Mouse (Mus musculus) cortical plate, adult 2 months (tissue): Measurements from ENCODE around the gene Slc39a3. TPM values are rescaled to one million over a fixed set of nuclear protein-coding genes. Genes with fewer than 3 reads are reported as not detected.
"Not testable (repeated sequence)": the region's sequence is repeated elsewhere in the genome, so short reads cannot be mapped to it uniquely, and the experiment has no call there.

Source experiments
- H3K27ac ChIP-seq: fragments of 200-500 bp; 2 replicates; pipeline ENCODE4 v1.5.1; 2012; ENCODE audit warnings: low read length, control low read depth, inconsistent platforms; ENCODE audit not compliant: insufficient read depth
- H3K4me1 ChIP-seq: fragments of 200-500 bp; 2 replicates; pipeline ENCODE4 v1.6.1; 2011; ENCODE audit warnings: low read length; ENCODE audit not compliant: control insufficient read depth, insufficient read depth
- H3K4me3 ChIP-seq: fragments of 200-500 bp; 2 replicates; pipeline ENCODE4 v1.5.1; 2011; ENCODE audit warnings: mild to moderate bottlenecking, low read length, control low read depth; ENCODE audit not compliant: insufficient read depth
- CTCF ChIP-seq: fragments of 200-500 bp; IDR thresholded peaks from 2 replicates; pipeline ENCODE4 v1.5.1; 2011; ENCODE audit warnings: mild to moderate bottlenecking, control low read depth, low read length; ENCODE audit not compliant: insufficient read depth; ENCODE audit errors: extremely low read depth
- POLR2A ChIP-seq: fragments of 200-500 bp; IDR thresholded peaks from 2 replicates; pipeline ENCODE4 v1.6.1; 2011; ENCODE audit warnings: mild to moderate bottlenecking, low read length, control low read depth; ENCODE audit not compliant: insufficient read depth; ENCODE audit errors: extremely low read depth
- polyA plus RNA-seq: library from polyadenylated mRNA; depleted of rRNA; stranded (reverse); fragments of >200 nt; gene quantifications from 2 replicates; pipeline ENCODE4 v1.2.3, GENCODE M21; 2012; rRNA removed

Gene Slc39a3
- 72.8 and 73.0 TPM in 2 replicates for polyA plus RNA-seq

- TF ChIP-seq CTCF (no peak), POLR2A (no peak; the same call in 1 of the 2 replicates)
- Histone ChIP-seq H3K27ac (no peak within 1 kb of the TSS), H3K4me3 (peak within 1 kb of the TSS; percentile 66), H3K4me1 (peaks cover 4% of the 10 kb centered on the region; the same call in 1 of the 2 replicates)
These were observed at the start of gene Slc39a3 for GRCm38 (mm10) chr10:81036988-81037580. Gene Slc39a3, minus strand, starts transcription at chr10:81037426.

GRCm38 (mm10) chr10:81087021-81087420 is 49.8 kb upstream of the Slc39a3 start:
- Histone ChIP-seq H3K4me3 (no peak overlapping the region), H3K4me1 (no peaks in the 10 kb centered on the region), H3K27ac (no peak overlapping the region)
- TF ChIP-seq POLR2A (no peak), CTCF (no peak)

GRCm38 (mm10) chr10:81082168-81082960 is 45.1 kb upstream of the Slc39a3 start:
- no peak overlapping the region for H3K4me3 ChIP-seq
- H3K4me1 ChIP-seq: no peaks in the 10 kb centered on the region
- no peak overlapping the region for H3K27ac ChIP-seq
- peak; percentile 82 for TF ChIP-seq CTCF
- TF ChIP-seq POLR2A: no peak

- TF ChIP-seq CTCF (no peak), POLR2A (no peak)
- Histone ChIP-seq H3K4me1 (no peaks in the 10 kb centered on the region), H3K4me3 (no peak overlapping the region), H3K27ac (no peak overlapping the region)
These were observed 42.9 kb upstream of the Slc39a3 start for GRCm38 (mm10) chr10:81080008-81080655.

GRCm38 (mm10) chr10:81077916-81078315 is 40.7 kb upstream of the Slc39a3 start:
- H3K4me3 ChIP-seq: no peak overlapping the region
- TF ChIP-seq POLR2A: no peak
- TF ChIP-seq CTCF: no peak
- no peaks in the 10 kb centered on the region for H3K4me1 ChIP-seq
- H3K27ac ChIP-seq: no peak overlapping the region

GRCm38 (mm10) chr10:81076356-81076755 is 39.1 kb upstream of the Slc39a3 start:
- Histone ChIP-seq H3K4me3 (no peak overlapping the region), H3K27ac (no peak overlapping the region), H3K4me1 (no peaks in the 10 kb centered on the region)
- TF ChIP-seq CTCF: no peak

- TF ChIP-seq CTCF: no peak
- TF ChIP-seq POLR2A: no peak
- H3K4me3 ChIP-seq: no peak overlapping the region
- no peak overlapping the region for H3K27ac ChIP-seq
- H3K4me1 ChIP-seq: peaks cover under 1% of the 10 kb centered on the region; the same call in 1 of the 2 replicates
These were observed 38.5 kb upstream of the Slc39a3 start for GRCm38 (mm10) chr10:81075734-81076133.

GRCm38 (mm10) chr10:81073464-81073863 is 36.2 kb upstream of the Slc39a3 start:
- H3K4me1 ChIP-seq: peaks cover 3% of the 10 kb centered on the region; the same call in 1 of the 2 replicates

GRCm38 (mm10) chr10:81072290-81072689 is 35.1 kb upstream of the Slc39a3 start:
- H3K4me3 ChIP-seq: no peak overlapping the region
- TF ChIP-seq CTCF (no peak), POLR2A (no peak)

More at GRCm38 (mm10) chr10:81073464-81073863, 36.2 kb upstream of the Slc39a3 start:
- TF ChIP-seq POLR2A (no peak), CTCF (peak; percentile 29; the same call in 1 of the 2 replicates)
- Histone ChIP-seq H3K27ac (no peak overlapping the region), H3K4me3 (no peak overlapping the region)

GRCm38 (mm10) chr10:81069836-81070235 is 32.6 kb upstream of the Slc39a3 start, which contains the start of gene Thop1:
Gene Thop1, plus strand, starts transcription at chr10:81070035.
- no peak within 1 kb of the TSS for H3K27ac ChIP-seq
- H3K4me1 ChIP-seq: peaks cover 3% of the 10 kb centered on the region; the same call in 1 of the 2 replicates
- peak within 1 kb of the TSS; percentile 43 for H3K4me3 ChIP-seq
- TF ChIP-seq POLR2A (peak; percentile 89), CTCF (no peak)

More at GRCm38 (mm10) chr10:81072290-81072689, 35.1 kb upstream of the Slc39a3 start:
- peaks cover 3% of the 10 kb centered on the region; the same call in 1 of the 2 replicates for H3K4me1 ChIP-seq
- no peak overlapping the region for H3K27ac ChIP-seq

- no peak overlapping the region for H3K4me3 ChIP-seq
- H3K27ac ChIP-seq: no peak overlapping the region
- TF ChIP-seq CTCF: no peak
- TF ChIP-seq POLR2A: no peak
- H3K4me1 ChIP-seq: peaks cover 3% of the 10 kb centered on the region; the same call in 1 of the 2 replicates
These were observed 31.5 kb upstream of the Slc39a3 start for GRCm38 (mm10) chr10:81068706-81069105.

- not testable (repeated sequence) for H3K4me3 ChIP-seq, H3K4me1 ChIP-seq, H3K27ac ChIP-seq
These were observed 27.3 kb upstream of the Slc39a3 start for GRCm38 (mm10) chr10:81064519-81064918.
